Mouse (Mus musculus) kidney, embryonic 15.5 days (tissue): ENCODE measurements around the gene Rnf227. TPM values are rescaled to one million over a fixed set of nuclear protein-coding genes. Genes with fewer than 3 reads are reported as not detected.
A peak's percentile ranks its signal among the peaks of the same experiment; 100 is the strongest.

Experiments
- ATAC-seq: fragments of 200-750 bp; cut with Nextera tagmentation; replicated peaks from 2 replicates; pipeline ENCODE4 v1.8.0; 2017; ENCODE audit warnings: moderate TSS enrichment; ENCODE audit not compliant: low FRiP score
- H3K27ac ChIP-seq: fragments of 300-500 bp; sonication (generic); 2 replicates; pipeline ENCODE4 v1.5.1; 2015; ENCODE audit warnings: mild to moderate bottlenecking, inconsistent platforms
- H3K27me3 ChIP-seq: fragments of 300-500 bp; sonication (generic); 2 replicates; pipeline ENCODE4 v1.6.1; 2015; ENCODE audit warnings: inconsistent platforms
- H3K36me3 ChIP-seq: fragments of 300-500 bp; sonication (generic); 2 replicates; pipeline ENCODE4 v1.6.1; 2015; ENCODE audit warnings: inconsistent platforms
- H3K4me1 ChIP-seq: fragments of 300-500 bp; sonication (generic); 2 replicates; pipeline ENCODE4 v1.6.1; 2015; ENCODE audit warnings: inconsistent platforms
- H3K4me2 ChIP-seq: fragments of 300-500 bp; sonication (generic); 2 replicates; pipeline ENCODE4 v1.6.1; 2015; ENCODE audit warnings: moderate library complexity, mild to moderate bottlenecking, inconsistent platforms
- H3K4me3 ChIP-seq: fragments of 300-500 bp; sonication (generic); replicated peaks from 2 replicates; pipeline ENCODE4 v1.5.1; 2015; ENCODE audit warnings: mild to moderate bottlenecking, inconsistent platforms
- H3K9ac ChIP-seq: fragments of 300-500 bp; sonication (generic); 2 replicates; pipeline ENCODE4 v1.6.1; 2015; ENCODE audit warnings: mild to moderate bottlenecking, inconsistent platforms
- H3K9me3 ChIP-seq: fragments of 300-500 bp; sonication (generic); replicated peaks from 2 replicates; pipeline ENCODE4 v1.6.1; 2016; ENCODE audit warnings: inconsistent platforms
- WGBS: fragments of 180-500 bp; shearing (Covaris S2); methylation state at CpG from one replicate; pipeline ENCODE4 v1.1.7; 2015; ENCODE audit warnings: mixed read lengths; 5-methylcytosine and 5-hydroxymethylcytosine counted together
- polyA plus RNA-seq: library from polyadenylated mRNA; unstranded; fragments of >200 nt; fragmentation: Nextera tagmentation; extraction: Ambion mirVana; gene quantifications from 2 replicates; pipeline ENCODE4 v1.2.1, GENCODE M21; 2015

The Rnf227 gene
- polyA plus RNA-seq, 1 experiment from 2014 or later = 17.1 TPM

DNA sequence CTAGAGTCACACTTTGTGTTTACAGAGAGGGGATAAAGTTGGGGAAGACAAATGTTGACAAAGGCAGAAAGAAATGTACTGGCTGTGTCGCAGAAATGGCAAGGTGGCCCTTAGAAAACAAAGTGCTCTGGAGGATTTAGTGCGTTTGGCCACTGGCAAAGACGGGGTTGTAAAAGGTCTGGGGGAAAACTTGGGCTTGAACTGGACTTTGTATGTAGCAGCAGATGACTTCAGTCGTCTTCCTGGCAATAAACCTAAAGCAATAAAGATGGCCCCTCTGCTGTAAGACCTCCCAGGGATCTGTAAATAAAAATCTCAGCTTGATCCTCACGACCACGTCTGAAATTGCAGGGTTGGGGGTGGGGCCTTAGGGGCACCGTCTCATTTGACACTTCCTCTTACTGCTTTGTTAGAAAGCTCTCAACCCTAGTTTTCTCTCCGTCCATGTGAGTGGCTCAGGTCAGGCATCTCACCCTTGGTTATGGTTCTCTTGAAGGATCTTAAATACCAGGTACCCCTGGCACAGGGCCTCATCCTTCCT lies 7.5 kb upstream of the Rnf227 start:
- H3K4me1 ChIP-seq = peaks cover 31% of the 10 kb centered on the region
- H3K4me3 ChIP-seq = no peak overlapping the region
- H3K27me3 ChIP-seq = peaks cover 11% of the 10 kb centered on the region
- WGBS = 19% methylated on average over 8 of the region's 8 CpGs
- peak overlapping the region; percentile 89 for H3K27ac ChIP-seq
- peak overlapping the region; percentile 81; the same call in 1 of the 2 replicates for H3K4me2 ChIP-seq
- no peaks in the 10 kb centered on the region for H3K9me3 ChIP-seq
- no peaks in the 10 kb centered on the region for H3K36me3 ChIP-seq
- no peak overlapping the region for H3K9ac ChIP-seq
- ATAC-seq = no peak; the same call in 1 of the 2 replicates

- Histone ChIP-seq H3K27me3 (0 out of 2 replicates have a peak, but pooled peaks cover 13% of the 10 kb centered on the region), H3K4me2 (no peak overlapping the region), H3K27ac (peak overlapping the region; percentile 18; the same call in 1 of the 2 replicates), H3K36me3 (no peaks in the 10 kb centered on the region), H3K9me3 (no peaks in the 10 kb centered on the region), H3K4me1 (peaks cover 31% of the 10 kb centered on the region), H3K9ac (no peak overlapping the region), H3K4me3 (no peak overlapping the region)
- WGBS = 56% methylated on average over 3 of the region's 3 CpGs
- no peak for ATAC-seq
These were observed 6.3 kb upstream of the Rnf227 start for GRCm38 (mm10) chr11:69333922-69334321.

DNA sequence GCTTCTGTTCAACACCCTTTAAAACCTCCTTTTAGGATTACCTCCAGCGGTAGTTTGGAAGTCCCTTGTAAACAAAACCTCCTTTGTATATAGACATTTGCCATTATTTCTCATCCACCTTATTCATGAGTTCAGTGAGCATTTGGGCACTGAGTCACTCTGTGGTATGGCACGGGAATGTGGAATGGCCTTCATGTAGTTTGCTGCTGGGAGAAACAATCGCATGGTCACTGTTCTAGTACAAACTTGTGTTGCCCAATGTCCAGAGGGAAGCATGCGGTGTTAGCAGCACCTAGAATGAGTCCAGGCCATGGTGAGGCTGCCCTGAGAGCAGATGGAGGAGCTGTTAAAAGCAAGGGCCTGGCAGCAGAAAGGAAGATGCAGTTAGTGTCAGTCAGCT lies 5.5 kb upstream of the Rnf227 start:
- no peak for ATAC-seq
- no peak overlapping the region for H3K27ac ChIP-seq
- 0 out of 2 replicates have a peak, but pooled peaks cover 8% of the 10 kb centered on the region for H3K27me3 ChIP-seq
- H3K4me3 ChIP-seq = no peak overlapping the region
- H3K4me2 ChIP-seq = no peak overlapping the region
- H3K36me3 ChIP-seq = no peaks in the 10 kb centered on the region
- no peaks in the 10 kb centered on the region for H3K9me3 ChIP-seq
- WGBS = 58% methylated on average over 4 of the region's 4 CpGs
- no peak overlapping the region for H3K9ac ChIP-seq
- H3K4me1 ChIP-seq = peaks cover 32% of the 10 kb centered on the region

DNA sequence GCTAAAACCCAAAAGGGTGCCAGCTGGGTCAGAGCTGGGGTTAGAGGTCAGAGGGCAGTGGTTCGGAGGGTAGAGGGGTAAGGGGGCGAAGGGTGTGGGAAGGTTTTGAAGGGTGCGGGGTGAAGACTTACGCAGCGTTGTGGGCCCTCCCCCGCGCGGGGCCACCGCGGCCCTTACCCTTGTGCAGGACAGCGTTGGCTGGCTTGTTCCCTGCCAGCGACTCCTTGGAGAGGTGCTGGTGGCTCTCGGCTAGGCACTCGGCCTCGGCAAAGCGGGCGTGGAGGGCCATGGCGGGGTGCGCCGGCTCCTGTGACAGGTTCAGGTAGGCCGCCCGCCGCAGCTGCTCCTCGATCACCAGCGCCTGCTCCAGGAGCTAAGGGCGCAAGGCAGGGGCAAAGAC lies 6.2 kb downstream of the Rnf227 start:
- WGBS = 86% methylated on average over 24 of the region's 26 CpGs
- peaks cover 1% of the 10 kb centered on the region for H3K4me1 ChIP-seq
- H3K27me3 ChIP-seq = no peaks in the 10 kb centered on the region
- H3K9me3 ChIP-seq = no peaks in the 10 kb centered on the region
- peaks cover 88% of the 10 kb centered on the region for H3K36me3 ChIP-seq
- no peak overlapping the region for H3K4me2 ChIP-seq
- no peak overlapping the region for H3K27ac ChIP-seq
- no peak for ATAC-seq
- no peak overlapping the region for H3K9ac ChIP-seq
- H3K4me3 ChIP-seq = no peak overlapping the region

DNA sequence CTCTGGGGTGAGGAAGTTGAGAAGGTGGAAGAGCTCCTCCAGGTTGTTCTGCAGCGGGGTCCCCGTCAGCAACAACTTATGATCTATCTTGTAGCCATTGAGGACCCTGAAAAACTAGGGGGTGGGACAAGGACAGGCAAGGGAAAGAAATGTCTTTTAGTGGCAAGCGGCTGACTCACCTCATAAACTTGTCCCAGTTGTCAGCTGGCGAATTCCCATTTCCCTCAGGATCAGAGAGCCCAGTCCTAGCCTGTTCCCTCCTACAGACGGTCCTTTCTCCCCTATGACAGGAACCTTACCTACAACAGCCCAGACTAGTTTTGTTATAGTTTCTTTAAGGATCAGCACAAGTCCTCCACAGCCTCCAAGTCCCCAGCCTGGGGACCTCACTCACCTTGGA lies 16.3 kb downstream of the Rnf227 start:
- Histone ChIP-seq H3K4me2 (no peak overlapping the region), H3K9ac (no peak overlapping the region), H3K27ac (no peak overlapping the region), H3K4me3 (no peak overlapping the region), H3K4me1 (peaks cover 2% of the 10 kb centered on the region; the same call in 1 of the 2 replicates), H3K9me3 (no peaks in the 10 kb centered on the region), H3K36me3 (peaks cover 100% of the 10 kb centered on the region), H3K27me3 (no peaks in the 10 kb centered on the region)
- ATAC-seq = no peak
- WGBS = 70% methylated on average over 5 of the region's 5 CpGs

DNA sequence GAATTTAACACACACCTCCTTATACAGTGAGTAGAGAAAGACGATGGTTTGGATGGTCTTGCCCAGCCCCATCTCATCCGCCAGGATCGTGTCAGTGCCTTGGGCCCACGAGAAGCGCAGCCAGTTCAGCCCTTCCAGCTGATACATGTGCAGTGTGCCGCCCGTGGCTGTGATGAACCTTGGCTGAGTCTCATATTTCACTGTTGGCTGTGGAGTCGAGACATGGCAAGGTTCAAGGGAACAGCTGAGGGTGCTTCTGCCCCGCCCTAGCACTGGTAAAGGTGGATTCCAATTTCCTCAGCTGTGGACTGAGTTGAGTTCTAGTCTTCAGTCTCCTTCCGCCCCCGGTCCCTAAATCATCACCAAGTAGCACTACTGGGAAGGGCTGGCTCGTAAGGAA lies 17.4 kb downstream of the Rnf227 start:
- Histone ChIP-seq H3K9ac (no peak overlapping the region), H3K4me3 (no peak overlapping the region), H3K27me3 (no peaks in the 10 kb centered on the region), H3K36me3 (peaks cover 100% of the 10 kb centered on the region), H3K4me2 (no peak overlapping the region), H3K9me3 (no peaks in the 10 kb centered on the region), H3K4me1 (peaks cover 2% of the 10 kb centered on the region; the same call in 1 of the 2 replicates), H3K27ac (no peak overlapping the region)
- ATAC-seq = no peak
- WGBS = 73% methylated on average over 12 of the region's 12 CpGs

GRCm38 (mm10) chr11:69362021-69362420 lies 21.8 kb downstream of the Rnf227 start:
- no peak overlapping the region for H3K4me2 ChIP-seq
- ATAC-seq = no peak
- no peak overlapping the region for H3K9ac ChIP-seq

DNA sequence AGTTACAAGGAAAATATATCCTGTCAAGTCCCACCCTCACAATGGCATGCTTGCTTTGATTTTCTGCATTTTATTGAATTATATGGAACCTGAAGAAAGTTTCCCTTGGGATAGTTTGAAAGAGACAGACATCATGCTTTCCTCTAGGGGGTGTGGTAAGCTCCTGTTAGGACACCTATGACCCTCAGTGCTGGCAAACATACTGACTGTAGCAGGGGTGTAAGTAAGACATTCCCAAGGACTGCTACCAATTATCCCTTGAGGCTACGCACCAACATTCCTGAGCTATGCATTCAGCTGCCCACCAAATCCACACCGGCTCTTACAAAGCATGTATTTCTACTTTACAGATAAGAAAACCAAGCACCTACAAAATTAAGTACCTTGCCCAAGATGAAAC lies 22.2 kb downstream of the Rnf227 start:
- Histone ChIP-seq H3K27me3 (no peaks in the 10 kb centered on the region), H3K9me3 (no peaks in the 10 kb centered on the region), H3K4me2 (no peak overlapping the region), H3K4me1 (peaks cover 39% of the 10 kb centered on the region), H3K36me3 (peaks cover 64% of the 10 kb centered on the region), H3K27ac (no peak overlapping the region), H3K9ac (no peak overlapping the region), H3K4me3 (no peak overlapping the region)
- no peak for ATAC-seq
- 72% methylated on average over 2 of the region's 2 CpGs for WGBS

More at GRCm38 (mm10) chr11:69362021-69362420, 21.8 kb downstream of the Rnf227 start:
- H3K27me3 ChIP-seq = no peaks in the 10 kb centered on the region
- H3K36me3 ChIP-seq = peaks cover 68% of the 10 kb centered on the region
- H3K27ac ChIP-seq = no peak overlapping the region
- peaks cover 37% of the 10 kb centered on the region for H3K4me1 ChIP-seq
- no peaks in the 10 kb centered on the region for H3K9me3 ChIP-seq
- no peak overlapping the region for H3K4me3 ChIP-seq
- WGBS = 60% methylated on average over 7 of the region's 7 CpGs

GRCm38 (mm10) chr11:69364376-69364775 lies 24.1 kb downstream of the Rnf227 start:
- H3K27me3 ChIP-seq = no peaks in the 10 kb centered on the region
- peaks cover 46% of the 10 kb centered on the region for H3K4me1 ChIP-seq
- peak overlapping the region; percentile 12; the same call in 1 of the 2 replicates for H3K9ac ChIP-seq
- H3K4me2 ChIP-seq = peak overlapping the region; percentile 87
- 31% methylated on average over 8 of the region's 8 CpGs for WGBS
- no peaks in the 10 kb centered on the region for H3K9me3 ChIP-seq
- no peak for ATAC-seq
- peak overlapping the region; percentile 100 for H3K27ac ChIP-seq
- H3K36me3 ChIP-seq = peaks cover 45% of the 10 kb centered on the region
- H3K4me3 ChIP-seq = peak overlapping the region; percentile 94

GRCm38 (mm10) chr11:69364910-69365309 lies 24.6 kb downstream of the Rnf227 start:
- Histone ChIP-seq H3K27me3 (no peaks in the 10 kb centered on the region), H3K4me2 (peak overlapping the region; percentile 87), H3K4me3 (peak overlapping the region; percentile 94), H3K9me3 (no peaks in the 10 kb centered on the region), H3K9ac (peak overlapping the region; percentile 29; the same call in 1 of the 2 replicates), H3K36me3 (peaks cover 39% of the 10 kb centered on the region), H3K27ac (peak overlapping the region; percentile 100), H3K4me1 (peaks cover 49% of the 10 kb centered on the region)
- WGBS = 2% methylated on average over 6 of the region's 6 CpGs
- ATAC-seq = peak; percentile 64

- WGBS = 13% methylated on average over 6 of the region's 6 CpGs
- peak overlapping the region; percentile 100 for H3K27ac ChIP-seq
- H3K27me3 ChIP-seq = no peaks in the 10 kb centered on the region
- ATAC-seq = no peak
- H3K9me3 ChIP-seq = no peaks in the 10 kb centered on the region
- H3K36me3 ChIP-seq = peaks cover 31% of the 10 kb centered on the region
- peaks cover 52% of the 10 kb centered on the region for H3K4me1 ChIP-seq
- peak overlapping the region; percentile 87 for H3K4me2 ChIP-seq
- H3K9ac ChIP-seq = peak overlapping the region; percentile 45
- H3K4me3 ChIP-seq = peak overlapping the region; percentile 94
These were observed 25.5 kb downstream of the Rnf227 start for GRCm38 (mm10) chr11:69365722-69366121.

DNA sequence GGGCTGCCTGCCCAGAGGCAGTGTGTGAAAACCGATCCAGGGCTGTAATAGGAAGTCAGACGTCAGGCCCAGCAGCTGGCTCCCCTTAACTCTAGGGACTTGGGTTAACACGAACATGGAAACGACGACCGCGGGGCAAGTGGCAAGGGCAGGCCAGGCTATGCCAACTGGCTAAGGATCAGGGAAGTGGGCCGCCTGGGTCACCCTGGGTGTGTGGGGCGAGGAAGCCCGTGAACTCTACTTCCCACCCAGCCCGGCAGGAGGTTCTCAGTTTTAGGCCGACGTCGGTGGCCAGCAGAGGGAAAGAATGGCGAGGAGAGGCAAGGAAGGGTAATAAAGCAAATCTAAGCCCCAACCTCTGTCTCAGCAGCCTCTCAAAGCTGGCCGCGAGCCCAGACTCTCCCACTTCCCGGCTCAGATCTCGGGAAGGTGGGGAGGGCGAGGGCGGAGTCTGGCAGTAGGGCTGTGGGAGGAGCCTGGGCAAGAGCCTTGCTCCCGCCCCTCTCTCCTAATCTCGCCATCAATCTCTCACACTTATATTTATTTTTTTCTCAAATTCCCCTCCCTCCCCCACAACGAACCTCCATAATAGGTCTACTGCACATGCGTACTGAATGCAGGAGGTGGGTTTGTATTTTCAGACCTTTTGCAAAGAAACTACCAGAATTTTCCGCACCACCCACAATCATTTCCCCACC lies 26.0 kb downstream of the Rnf227 start:
- Histone ChIP-seq H3K27ac (peak overlapping the region; percentile 100), H3K36me3 (peaks cover 25% of the 10 kb centered on the region), H3K9me3 (no peaks in the 10 kb centered on the region), H3K4me3 (peak overlapping the region; percentile 94), H3K9ac (peak overlapping the region; percentile 99), H3K4me2 (peak overlapping the region; percentile 87), H3K4me1 (peaks cover 58% of the 10 kb centered on the region), H3K27me3 (no peaks in the 10 kb centered on the region)
- WGBS = 1% methylated on average over 26 of the region's 26 CpGs
- peak; percentile 83 for ATAC-seq
